Mouse (Mus musculus) right cerebral cortex, adult 18-20 months (tissue): ENCODE results near the gene Plcb2.

Source experiments
- DNase-seq: peaks from one replicate; pipeline ENCODE4 v3.0.0; 2022; ENCODE audit warnings: mixed read lengths

The Plcb2 gene

DNA sequence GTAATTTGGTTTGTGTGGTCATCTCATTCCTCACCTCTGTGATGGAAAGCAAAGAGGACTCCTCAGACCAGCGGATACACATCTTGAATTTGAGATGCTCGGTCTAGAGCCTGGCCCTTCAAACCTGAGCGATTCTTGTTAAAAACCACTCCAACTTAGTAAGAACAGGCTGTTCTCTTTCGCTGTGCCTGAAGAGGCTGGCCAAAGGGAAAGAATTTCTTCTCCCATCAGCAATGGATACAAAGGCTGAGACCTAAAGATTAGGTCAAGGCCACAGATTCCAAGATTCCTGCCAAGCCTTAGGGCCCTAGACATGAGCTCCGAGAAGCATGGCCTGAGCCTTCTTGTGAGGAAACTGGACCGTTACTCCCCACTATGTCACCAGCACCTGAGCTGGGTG lies 47.3 kb downstream of the Plcb2 start:
- no peak for DNase-seq

DNA sequence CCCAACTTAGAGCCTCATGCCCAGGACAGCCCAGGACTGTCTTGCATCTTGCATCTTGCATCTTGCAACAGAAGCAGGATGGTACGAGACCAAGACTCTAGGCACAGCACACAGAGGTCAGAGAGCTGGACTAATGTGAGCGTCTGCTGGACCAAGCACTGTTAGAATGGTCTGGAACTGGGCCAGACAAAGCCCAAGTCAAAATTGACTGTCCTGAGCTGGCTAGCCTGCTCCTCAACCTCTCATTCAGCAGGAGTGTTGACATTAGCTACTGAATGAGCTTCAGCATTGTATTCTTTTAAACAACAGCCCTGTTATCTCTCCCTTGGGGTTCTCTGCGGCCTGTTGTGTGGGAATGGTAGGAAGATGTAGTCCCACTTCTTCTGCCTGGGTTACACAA lies 48.7 kb downstream of the Plcb2 start:
- DNase-seq: no peak

DNA sequence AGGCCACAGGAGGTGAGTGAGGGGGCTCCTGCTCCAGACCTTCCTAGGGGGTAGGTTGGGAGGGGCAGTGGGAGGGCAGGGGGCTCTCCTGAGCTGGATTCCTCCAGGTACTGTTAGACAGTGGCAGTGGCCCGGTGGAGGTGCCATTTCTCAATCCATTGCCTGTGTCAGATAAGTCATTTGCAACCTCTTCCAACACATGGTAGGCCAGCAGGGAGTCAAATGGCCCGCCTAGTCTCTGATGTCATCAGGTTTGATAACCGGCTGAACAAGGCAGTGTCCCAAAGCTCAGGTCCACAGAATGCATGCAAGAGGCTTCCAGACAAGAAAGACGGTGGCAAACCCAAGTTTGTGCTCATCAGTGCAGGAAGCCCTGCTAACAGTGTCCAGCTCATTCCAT lies 50.4 kb downstream of the Plcb2 start:
- DNase-seq: no peak

DNA sequence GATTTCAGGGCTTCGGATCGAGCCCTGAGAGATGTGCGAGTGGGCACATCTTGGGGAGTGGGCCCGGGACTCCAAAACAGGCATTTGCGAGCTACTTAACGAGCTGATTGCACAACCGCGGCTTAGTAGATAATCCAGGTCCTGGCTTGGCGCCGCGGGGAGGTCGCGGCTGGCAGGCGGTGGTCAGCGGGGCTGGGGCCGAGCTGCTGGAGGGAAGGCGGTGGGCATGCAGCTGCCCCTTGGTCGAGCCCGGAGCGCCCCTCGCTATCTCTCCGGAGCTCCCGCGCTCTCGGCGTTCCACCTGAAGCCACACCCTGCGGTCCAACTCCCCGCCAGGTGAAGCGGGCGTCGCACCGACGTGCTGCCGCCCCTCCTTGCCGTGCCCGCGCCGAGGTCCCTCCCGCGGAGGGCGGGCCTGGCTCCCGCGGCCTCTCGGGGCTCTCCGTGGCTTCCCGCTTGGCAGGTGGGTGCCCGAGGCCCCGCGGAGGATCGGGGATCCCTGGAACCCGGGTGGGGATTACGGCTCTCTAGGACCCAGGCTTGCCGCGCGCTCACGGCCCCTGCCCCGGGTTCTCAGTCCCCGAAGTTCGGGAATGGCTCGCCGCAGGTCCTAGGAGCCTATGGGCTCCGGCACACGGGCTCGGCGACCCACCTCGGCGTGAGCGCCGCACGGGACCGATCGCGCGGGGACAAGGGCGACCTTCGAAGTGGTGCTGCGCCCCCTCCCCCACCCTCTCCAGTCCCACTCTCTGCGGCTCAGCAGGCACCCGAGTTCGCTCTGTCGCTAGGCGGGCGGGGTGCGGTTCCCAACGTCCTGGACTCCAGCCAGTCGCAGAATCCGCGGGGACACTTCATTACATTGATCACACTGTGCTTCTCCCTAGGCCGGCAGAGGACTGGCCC lies 51.1 kb downstream of the Plcb2 start:
- no peak for DNase-seq

DNA sequence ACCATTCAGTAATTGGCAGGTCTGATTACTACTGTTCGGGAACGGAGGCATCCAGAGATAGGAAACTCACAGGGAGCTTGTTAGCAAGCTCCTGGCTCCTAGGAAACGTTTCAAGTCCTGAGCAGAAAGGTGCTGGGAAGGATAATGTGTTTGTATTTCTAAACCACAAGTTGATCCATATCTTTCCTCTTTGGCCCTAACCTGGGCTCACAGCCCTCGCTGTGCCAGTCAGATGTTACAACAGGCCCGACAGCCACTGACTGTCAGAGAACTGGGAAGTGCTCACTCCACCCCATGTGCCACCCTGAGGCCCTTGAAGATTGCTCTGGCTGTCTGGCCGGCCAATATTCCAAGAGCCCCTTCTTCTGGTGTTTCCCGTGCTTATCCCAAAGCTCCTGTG lies 53.7 kb downstream of the Plcb2 start:
- DNase-seq: no peak

DNA sequence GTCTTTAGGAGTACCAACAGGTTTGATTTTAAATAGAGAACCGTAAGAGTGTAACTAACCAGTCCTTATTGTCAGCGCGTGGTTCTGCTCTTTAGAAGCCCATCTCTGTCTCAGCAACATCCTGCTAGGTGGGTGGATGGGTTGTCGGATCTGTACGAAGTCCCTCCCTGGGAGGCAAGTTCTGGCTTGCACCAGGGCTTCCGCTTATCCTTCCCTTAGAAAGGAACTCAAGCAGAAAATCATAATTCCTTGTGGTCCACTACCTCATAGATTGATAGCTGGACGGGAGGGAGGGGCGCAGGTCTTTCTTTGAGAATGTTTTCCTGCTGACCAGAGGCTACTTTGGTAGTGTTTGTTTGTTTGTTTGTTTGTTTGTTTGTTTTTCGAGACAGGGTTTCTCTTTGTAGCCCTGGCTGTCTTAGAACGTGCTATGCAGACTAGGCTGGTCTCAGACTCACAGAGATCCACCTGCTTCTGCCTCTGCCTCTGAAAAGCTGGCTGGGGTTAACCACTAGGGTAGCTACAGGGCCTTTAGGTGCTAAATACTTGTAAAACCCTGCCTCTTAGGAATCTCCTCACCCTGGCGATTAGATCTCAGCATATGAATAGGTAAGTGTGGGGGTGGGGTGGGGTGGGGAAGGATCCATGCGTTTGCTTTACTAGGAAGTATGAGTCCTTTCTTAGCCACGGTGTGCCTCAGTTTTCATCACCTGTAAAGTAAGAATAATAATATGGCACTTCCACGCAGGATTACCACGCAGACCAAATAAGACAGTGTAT lies 54.4 kb downstream of the Plcb2 start:
- DNase-seq: no peak

DNA sequence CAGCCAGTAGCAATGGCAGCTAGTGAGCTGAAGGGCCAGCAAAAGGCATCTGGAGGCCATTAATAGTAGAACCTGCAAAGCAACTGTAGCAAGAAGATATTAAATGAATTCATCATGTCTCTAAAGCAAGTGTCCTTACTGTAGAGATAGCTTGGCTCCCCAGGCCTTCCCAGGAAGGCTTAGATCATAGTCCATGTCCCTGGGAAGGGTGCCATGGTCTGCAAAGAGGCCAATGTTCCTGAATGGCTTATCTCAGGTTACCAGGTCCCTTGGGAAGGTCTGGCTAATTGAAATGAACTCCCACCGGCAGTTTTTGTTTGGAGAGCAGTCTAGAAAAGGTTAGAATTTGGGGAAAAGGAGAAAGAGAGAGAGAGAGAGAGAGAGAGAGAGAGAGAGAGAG lies 56.5 kb downstream of the Plcb2 start:
- DNase-seq: no peak

DNA sequence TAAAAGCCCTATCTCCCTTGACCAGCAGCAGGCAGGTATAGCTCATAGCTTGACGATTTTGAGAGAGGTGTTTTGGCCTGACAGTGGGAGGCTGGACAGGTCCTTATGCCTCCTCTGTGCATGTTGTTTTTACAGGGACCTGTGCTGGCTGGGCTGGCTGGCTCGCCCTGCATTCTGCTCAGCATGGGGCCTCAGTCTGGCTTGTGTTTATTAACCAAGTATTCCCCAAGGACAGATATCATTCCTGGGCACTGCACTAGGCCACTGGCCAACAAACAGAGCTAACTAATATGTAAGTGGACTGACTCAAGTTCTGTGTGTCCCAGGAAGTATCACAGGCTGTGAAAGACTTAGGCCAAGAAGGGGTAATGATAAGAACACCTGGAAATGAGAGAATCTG lies 58.5 kb downstream of the Plcb2 start:
- DNase-seq: no peak

DNA sequence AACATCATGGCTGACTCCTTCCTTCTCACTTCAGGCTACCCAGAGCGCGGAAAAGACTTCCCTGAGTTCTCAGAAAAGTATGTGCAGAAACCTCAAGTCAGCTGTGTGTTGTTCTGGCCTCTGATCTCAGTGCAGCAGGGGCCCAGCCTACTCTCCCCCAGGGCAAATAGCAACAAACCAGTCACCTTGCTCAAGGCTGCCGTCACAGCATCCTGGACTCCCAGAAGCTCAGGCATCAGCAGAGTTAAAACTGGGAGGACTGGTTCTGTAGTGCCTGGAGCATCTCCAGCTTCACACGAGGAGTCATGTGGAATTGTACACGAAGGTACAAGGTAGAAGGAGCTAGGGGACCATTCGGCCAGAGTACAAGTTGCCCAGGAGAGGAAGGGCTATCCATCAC lies 59.0 kb downstream of the Plcb2 start:
- DNase-seq: no peak

DNA sequence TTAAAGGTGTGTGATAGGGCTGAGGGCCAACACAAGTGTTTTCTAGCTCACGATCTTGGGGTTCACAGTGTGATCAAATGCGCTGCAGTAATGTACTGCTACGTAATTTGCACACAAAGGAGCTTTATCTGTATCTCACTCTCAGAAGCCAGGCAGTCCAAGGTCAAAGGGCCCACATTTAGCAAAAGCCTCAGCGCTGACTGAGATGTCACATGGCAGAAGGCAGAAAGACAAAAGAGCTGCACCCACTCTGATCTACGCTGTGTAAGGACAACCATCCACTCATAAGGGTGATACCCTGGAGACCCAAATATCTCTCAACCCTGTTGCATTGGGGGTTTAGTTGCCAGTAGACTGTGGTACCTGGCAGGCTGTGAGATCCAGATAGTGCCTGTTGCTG lies 61.1 kb downstream of the Plcb2 start:
- no peak for DNase-seq

DNA sequence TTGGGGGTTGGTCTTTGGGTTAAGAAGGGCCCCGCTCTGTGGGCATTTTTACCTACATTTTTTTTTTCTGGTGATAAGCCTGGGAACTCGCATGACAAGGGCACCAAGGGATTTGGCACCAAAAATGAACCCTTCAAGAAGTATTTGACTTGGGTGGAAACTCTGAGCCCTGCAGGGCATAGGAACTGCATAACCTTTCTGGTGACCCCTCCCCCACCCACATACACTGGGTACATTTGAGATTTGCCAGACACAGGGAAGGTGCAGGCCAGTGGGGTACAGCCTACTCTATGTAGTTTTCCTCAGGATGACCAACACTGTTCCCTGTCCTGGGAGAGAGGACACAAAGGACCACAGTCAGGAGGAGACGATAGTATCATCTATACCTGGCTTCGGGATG lies 62.6 kb downstream of the Plcb2 start:
- no peak for DNase-seq

DNA sequence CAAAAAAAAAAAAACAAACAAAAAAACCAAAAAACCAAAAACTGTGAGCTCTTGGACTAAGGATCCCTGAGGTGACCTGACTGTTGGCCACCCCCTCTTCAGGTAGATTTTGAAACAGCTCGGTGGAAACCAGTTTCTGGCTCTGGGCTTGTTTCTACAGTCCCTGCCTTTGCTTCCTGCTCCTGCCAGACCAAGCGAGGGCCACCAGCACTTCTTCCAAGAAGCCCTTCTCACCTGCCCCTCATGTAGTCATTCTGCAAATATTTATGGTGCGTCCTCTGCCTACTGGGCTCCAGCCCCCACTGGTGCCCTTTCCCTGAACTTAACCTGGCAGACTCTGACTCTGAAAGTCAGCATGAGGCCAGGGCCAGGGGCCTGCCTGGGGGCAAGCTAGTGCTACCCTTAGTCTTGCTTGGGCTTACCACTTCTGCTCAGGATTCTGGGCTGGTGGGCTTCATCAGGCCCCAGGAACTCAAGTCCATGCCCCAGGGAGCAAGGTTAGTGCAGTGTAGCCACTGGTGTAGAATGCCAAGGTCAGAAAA lies 63.2 kb downstream of the Plcb2 start:
- DNase-seq: no peak

DNA sequence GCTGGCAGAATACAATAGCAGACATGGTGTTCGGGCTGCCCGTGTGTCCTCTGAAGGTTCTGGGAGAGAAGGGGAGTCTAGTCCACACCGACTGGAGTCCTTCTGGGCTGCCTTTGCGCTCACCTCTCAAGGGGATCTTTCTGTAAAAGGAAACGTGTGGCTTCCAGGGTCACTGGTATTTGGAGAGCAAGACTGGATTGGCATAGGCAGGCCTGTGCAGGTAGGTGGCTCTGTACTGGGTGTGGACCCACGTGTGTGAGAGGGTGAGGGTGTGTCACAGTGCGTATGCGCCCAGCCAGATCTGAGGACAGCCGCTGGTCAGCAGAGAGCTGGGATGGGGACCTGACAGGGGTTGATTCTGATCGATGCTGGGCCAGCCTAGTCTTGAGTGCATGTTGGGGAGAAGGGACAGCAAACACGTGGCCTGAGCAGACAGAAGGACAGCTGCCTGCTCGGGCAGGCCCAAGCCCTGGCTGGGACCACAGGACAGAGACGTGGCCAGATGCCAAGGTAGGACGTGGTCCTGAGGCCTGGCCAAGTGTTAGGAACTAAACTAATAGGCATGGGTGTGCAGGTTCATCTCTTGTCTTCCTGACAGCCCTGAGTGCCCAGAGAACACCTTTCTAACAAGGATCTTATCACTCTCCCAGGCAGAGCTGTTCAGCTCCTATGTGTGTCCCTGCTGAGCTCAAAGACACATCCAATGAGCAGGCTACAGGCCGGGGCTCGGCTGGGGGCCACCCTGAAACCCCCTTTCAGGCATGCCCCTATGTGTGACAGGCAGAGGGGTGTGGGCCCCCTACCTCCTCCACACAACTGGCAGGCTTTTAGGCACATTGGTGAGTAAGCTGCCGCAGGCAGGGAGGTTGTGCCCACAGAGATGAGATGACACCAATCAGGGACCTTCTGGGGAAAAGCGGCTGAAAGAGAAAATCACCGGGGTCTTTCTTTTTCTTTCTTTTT lies 64.2 kb downstream of the Plcb2 start:
- peak; percentile 38 for DNase-seq

DNA sequence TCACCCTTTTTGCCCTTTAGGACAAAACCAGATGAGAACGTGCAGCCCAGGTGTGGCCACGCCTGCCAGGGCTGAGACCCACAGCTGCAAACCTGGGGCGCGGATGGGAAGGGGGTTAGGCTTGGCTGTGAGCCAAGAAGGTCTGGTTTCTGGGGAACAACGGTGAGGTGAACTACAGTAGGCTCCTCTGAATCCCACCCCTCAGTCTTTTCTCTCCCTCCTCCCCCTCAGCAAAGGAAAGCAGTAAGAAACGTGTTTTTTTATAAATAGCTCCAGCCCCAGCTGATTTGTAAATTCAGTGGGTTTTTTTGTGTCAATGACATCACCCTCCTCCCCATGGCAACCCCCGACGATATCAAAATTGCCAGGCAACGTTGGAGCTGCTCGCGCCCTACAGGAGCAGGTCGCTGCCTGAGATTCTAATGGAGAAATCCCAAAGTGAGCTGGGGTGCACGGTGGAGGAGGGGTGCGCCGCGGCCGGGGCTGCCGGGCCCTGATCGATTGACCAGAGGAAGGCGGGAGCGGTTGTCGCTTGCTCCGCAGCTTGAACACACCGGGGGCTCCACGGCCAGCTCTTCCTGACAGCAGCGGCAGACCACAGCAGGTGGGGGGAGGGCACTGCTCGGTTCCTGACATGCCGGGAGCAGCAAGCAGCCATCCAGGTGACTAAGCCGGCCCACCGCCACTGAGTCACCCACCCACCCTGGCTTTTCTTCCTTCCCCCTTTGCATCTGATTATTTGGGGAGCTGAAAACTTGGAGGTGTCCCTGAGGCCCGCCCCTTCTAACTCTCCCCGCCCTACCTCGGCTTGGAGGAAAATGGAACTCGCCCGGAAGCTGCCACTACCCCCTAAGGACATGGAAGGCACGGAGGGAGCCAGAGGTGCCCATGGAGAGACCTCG lies 65.1 kb downstream of the Plcb2 start, which contains the start of gene Pak6:
Gene Pak6 (plus strand): TSS at position 402 of the 902 bp plus-strand sequence.
- DNase-seq: peak; percentile 76

DNA sequence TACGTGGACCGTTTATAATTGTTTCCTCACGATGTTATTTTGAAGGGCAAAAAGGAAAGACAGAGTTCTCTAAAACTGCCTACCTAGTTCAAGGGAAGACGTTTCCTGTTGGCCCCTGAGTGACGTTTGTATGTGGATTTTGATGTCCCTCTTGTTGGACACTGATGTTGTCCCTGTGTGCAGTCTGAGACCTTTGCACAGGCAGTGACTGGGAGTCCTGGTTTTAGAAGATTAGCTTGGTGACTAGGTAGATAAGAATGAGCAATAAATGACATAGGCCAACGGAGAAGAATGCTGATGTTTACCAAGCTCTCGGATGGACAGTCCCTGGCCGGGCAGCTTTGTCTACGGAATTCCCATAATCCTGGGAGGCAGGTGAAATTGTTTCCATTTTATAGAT lies 66.3 kb downstream of the Plcb2 start:
- DNase-seq: no peak

DNA sequence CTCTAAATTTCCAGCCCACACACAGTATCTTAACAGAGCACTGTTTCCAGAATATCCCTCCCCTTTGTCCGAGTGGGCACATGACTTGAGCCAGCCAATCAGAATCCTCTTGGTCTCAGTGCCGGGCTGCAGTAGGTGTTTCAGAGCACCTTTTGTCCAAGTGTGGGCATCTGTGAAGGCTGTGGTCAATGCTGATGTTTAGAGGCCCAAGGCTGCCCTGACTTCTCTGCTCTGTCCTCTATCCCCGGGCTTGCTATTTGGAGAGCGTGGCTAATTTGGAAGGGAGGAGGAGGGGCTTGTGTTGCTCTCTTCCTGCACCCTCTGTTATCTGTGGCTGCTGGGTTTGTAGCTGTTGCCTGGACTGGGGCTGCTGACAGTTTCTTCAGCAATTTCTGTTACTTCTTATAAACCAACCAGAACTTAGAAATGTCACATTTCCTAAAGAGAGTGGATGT lies 68.2 kb downstream of the Plcb2 start:
- DNase-seq: peak; percentile 38

DNA sequence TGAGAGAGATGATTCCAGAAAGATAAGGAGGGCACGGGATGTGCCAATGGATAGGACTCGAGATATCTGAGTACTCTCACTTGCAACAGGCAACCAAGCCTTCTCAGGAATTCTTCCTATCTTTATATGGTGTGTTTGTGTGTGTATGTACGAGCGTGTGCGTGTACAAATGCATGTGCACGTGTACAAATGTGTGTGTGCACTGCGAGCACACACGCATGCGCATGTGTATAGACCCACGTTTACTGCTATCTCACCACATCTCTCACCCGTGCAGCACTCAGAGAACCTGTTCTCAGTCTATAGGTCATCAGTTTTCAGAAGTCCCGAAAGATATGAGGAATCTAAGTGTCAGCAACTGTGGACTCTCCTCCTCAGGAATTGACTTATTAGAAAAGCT lies 68.7 kb downstream of the Plcb2 start:
- DNase-seq: no peak

DNA sequence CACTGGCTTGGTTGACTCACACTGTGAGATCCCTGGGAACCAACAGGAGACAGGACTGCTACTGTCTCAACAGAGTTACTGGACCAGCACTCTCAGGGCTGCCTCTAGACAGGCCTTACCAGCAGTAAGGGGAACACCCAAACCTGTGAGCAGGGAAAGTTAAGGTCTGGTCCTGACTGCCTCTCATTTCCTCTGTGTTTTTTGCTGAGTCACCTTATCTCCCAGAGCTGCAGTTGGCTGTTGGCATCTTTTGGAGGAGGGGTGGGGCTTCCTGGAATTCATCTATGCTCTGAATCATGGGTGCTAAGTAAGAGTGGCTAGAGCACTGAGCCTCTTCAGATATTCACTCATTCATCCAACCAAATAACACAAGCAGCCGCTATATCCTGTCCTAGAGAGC lies 69.2 kb downstream of the Plcb2 start:
- DNase-seq: peak; percentile 59

DNA sequence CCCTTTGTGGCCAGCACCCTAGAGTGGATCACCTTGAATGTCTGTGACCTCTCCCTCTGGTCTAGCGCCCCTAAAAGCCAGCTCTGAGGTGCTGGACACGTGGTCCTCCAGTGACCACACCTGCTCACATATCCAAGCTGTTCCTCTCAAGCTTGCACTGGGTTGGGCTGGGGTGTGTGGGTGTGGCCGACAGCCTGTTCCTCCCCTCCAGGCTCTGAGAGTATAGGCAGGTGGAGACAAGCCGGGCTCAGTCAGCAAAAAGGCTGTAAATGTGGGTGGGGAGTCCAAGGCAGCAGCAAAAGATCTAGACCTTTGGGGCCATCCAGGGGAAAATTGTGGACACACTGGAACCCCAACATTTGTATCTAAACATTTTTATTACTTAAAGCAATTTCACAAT lies 69.8 kb downstream of the Plcb2 start:
- no peak for DNase-seq
